Mouse (Mus musculus): ENCODE results near the gene Rln3.
"Not testable (repeated sequence)": the region's sequence is repeated elsewhere in the genome, so short reads cannot be mapped to it uniquely, and the experiment has no call there.

Gene Rln3

GRCm38 (mm10) chr8:84021096-84021495, 23.7 kb downstream of the Rln3 start, which contains the start of gene Palm3:
TSS of gene Palm3 (plus strand) at chr8:84021471.
- DNase-seq (ENCODE audit: low spot score in 2 of 2) = no peak

DNA sequence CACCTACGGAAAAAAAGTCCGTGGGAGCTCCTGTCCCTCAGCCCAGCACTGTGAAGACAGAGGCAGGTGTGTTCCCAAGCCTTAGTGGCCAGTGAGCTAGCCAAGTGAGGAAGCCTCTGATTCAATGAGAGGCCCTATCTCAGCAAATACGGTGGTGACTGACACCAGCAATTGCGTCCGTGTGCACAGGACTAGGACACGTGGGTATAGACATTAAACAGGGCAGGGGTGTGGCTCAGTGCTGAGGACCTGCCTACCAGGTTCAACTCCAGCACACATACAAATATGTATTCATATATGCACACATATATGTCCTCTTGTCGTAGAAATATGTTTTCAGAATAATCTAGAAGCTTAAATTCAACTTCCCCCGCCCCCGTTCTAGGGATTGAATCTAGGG, 25.1 kb downstream of the Rln3 start:
- no peak for DNase-seq (ENCODE audit: low spot score in 2 of 2)

DNA sequence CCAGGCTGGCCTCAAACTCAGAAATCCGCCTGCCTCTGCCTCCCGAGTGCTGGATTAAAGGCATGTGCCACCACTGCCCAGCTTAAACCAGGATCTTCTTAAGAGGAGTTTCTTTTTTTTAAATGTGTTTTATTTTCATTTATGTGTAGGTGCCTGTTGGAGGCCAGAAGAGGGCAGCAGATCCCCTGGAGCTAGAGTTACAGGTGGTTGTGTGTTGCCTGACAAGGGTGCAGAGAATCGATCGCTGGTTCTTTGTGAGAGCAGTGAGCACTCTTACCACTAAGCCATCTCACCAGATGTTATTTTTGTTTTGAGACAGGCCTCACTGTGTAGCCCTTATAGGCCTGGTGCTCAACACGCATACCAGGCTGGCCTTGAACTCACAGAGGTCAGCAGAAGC, 29.0 kb downstream of the Rln3 start:
- DNase-seq (ENCODE audit: low spot score in 2 of 2) = no peak

GRCm38 (mm10) chr8:84012499-84013165, 32.2 kb downstream of the Rln3 start:
- no peak for DNase-seq (ENCODE audit: low spot score in 2 of 2)

- DNase-seq (ENCODE audit: low spot score in 2 of 2) = no peak
Measured at GRCm38 (mm10) chr8:84011705-84012498, 32.9 kb downstream of the Rln3 start, which contains the start of gene 2210011C24Rik. TSS of gene 2210011C24Rik (minus strand) at chr8:84012171.

DNA sequence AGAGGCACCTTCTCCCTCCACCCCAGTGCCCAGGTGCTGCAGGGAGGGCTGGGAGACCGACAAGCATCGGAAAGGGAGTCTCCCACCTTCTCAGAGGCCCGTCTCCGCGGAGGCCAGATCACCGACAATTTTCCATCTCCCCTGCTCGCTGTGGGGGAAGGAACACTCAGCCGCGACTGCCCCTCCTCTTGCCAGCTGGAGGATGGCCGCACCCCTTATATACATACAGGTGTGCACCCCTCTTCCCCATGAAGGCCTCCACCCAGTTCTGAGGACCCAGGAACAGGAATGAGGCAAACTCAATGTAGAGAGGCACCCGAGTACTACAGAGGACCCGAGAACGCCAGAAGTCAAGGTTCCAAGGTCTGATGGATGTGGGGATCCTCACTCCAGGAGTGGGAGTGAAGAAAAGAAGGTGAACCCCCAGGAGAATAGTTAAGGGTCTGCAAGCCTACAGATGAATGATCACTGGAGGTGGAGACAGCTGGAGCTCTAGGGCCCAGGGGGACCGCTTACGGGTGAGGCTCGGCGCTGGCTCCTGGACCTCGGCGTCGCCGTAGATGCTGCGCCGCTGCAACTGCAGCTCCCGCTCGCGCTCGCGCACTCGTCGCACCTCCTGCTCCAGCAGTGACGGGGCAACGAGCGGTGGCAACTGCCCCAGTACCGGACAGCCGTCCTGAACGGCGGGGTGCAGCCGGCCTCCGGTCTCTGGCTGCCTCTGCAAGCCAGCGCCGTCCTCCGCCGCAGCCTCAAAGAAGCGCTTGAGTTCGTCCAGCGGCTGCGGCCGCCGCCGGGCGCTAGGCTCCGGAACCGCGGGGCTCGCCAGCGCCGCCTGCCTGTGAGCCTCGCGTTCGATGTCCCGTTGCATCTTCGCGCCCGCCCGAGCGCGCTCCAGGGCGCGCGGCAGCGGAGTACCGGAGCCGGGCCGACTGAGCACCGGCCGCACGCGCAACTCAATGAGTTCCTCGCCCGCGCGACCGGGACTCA, 33.9 kb downstream of the Rln3 start:
- peak; percentile 20 to 71 for DNase-seq (ENCODE audit: low spot score in 2 of 2)

- DNase-seq (ENCODE audit: low spot score in 2 of 2) = peak; percentile 57 to 84
Measured at GRCm38 (mm10) chr8:84009876-84010275, 34.9 kb downstream of the Rln3 start.

DNA sequence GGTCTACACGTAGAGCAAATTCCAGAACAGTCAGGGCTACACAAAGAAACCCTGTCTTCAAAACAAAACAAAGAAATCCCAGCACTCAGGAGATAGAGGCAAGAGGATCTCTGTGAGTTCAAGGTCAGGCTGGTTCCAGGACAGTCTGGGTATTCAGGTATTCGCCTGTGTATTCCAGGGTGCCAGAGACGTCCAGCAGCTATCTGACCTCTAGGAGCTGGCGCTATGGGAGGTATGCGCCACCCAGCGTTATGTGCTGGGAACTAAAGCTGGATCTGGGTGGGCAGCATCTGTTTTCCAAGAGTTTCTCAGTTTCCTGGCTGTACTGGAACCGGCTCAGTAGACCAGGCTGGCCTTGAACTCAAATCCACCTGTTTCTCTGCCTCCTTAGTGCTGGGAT, 36.4 kb downstream of the Rln3 start:
- no peak for DNase-seq (ENCODE audit: low spot score in 2 of 2)

GRCm38 (mm10) chr8:84005502-84005901, 39.3 kb downstream of the Rln3 start:
- DNase-seq (ENCODE audit: low spot score in 2 of 2) = not testable (repeated sequence)

GRCm38 (mm10) chr8:84004533-84005201, 40.1 kb downstream of the Rln3 start:
- peak; percentile 93 for DNase-seq (ENCODE audit: low spot score in 2 of 2)

GRCm38 (mm10) chr8:84003612-84004246, 41.1 kb downstream of the Rln3 start:
- DNase-seq (ENCODE audit: low spot score in 2 of 2) = no peak

DNA sequence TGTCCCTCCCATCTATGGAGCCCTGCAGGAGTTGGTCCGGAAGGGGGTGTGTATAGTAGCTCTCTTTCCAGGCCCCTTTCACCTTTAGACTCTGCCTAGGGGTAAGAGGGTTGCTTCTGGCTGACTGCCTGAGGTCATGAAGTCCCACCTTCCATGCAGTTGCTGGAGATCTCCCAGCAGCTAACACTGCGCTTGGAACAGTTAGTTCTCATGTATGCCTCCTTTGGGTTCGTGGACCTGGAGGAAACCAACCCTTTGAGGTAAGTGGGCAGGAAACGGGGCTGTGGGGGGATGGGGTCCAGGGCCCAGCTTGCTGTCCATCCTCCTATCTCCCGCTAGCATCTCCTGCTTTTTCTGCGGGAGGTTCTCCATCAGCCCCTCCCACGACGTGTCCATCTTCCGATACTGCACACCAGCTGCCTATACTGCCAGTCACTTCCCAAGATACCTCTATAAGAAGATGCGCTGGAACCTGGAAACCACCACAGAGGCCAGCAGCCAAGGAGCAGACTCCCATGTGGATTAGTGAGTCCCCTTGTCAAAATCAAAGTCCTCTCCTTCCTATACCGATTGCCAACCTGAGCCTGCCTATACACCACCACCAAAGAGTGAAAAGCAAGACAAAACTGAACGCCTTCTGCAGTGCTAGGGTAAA, 41.7 kb downstream of the Rln3 start:
- no peak for DNase-seq (ENCODE audit: low spot score in 2 of 2)

- no peak for DNase-seq (ENCODE audit: low spot score in 2 of 2)
Measured at GRCm38 (mm10) chr8:84001281-84002000, 43.4 kb downstream of the Rln3 start, which contains the start of gene 1700067K01Rik. TSS of gene 1700067K01Rik (plus strand) at chr8:84001502.

DNA sequence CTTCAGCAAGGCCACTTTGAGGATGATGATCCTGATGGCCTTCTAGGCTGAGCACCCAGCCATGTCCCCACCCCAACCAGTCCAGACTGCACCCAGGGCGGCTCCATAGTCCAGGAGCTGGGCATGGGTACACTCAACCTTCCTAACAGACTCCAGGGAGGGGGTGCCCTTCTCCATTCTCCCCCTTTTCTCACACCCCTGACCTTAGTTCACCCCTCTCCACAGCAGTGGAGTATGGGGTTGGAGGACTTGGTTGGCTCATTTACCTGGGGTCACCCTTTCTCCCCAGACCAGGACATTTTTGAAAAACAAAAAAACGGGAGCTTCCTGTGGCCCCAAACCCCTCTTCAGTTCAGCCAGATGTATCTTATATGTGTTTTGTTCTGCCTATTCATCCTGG, 45.0 kb downstream of the Rln3 start:
- DNase-seq (ENCODE audit: low spot score in 2 of 2) = no peak

- no peak for DNase-seq (ENCODE audit: low spot score in 2 of 2)
Measured at GRCm38 (mm10) chr8:83999057-83999705, 45.6 kb downstream of the Rln3 start.

DNA sequence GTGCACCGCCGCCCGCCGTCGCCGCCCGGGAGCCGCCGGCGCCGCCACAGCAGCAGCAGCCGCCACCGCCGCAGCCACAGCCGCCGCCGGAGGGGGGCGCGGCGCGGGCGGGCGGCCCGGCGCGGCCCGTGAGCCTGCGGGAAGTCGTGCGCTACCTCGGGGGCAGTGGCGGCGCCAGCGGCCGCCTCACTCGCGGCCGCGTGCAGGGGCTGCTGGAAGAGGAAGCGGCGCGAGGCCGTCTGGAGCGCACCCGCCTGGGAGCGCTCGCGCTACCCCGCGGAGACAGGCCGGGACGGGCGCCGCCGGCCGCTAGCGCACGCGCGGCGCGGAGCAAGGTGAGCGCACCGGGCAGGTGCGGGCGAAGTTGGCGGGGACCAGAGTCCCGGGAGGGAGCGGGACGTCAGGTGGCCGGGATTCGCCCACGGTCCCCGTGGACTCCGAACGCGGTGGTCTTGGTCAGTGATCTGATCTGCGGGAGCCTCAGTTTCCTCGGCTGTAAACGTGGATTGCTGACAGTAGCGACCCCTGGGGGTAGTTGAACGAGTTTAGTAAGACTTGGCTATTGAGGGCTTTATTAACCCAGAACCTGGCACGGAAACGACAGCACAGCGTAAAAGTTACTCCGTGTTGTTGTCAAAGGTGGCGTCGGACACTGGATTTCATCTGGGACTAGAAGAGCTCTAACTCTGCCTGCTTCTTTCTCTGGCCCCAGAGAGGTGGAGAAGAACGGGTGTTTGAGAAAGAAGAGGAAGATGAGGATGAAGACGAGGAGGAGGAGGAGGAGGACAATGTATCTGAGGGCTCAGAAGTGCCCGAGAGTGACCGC, 46.4 kb downstream of the Rln3 start:
- DNase-seq (ENCODE audit: low spot score in 2 of 2) = peak; percentile 60 to 75

GRCm38 (mm10) chr8:83997511-83998141, 47.2 kb downstream of the Rln3 start, which contains the start of gene Samd1:
TSS of gene Samd1 (plus strand) at chr8:83997672.
- DNase-seq (ENCODE audit: low spot score in 2 of 2) = peak in 1 of 2 experiments; percentile 57
